Mouse (Mus musculus): ENCODE results near the gene Wwox.
A peak's percentile ranks its signal among the peaks of the same experiment; 100 is the strongest.

The Wwox gene

DNA sequence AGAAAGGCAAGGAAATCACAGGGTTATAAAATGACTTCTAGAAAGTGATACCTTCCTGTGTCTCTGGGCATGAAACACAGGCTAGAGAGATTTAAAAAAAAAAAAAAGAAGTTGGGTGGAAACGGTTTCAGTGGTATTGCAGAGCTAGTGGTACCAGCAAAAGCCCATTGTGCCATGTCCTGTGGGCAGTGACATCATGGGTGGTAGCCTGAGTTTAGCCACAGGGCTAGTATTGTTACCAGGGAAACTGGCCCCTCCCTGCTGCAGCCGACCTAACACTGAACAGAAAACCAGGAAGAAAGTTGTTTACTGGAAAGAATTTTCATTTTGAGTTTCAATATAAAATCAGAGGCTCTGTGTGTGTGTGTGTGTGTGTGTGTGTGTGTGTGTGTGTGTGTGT, 836.8 kb downstream of the Wwox start:
- no peak for DNase-seq

DNA sequence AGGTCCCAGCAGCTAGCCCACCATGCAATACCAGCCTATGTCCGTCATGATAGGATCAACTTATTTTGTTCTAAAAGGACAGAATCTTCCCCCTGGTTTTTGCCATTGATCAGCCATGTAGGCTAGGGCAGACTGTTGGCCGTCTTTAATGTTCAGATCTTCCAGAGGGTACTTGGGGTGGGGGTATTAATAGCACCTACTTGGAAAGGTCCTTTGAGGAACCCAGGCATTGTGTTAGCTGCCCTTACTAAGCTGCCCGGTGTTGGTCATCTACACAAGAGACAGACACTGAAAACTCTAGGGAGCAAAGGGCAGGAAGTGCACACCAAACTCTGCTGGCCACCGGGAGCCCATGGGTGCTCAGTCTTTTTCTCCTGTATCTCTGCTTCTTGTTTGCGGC, 838.8 kb downstream of the Wwox start:
- no peak for DNase-seq

- no peak for DNase-seq
Measured at GRCm38 (mm10) chr8:115290224-115290623, 850.8 kb downstream of the Wwox start.

- DNase-seq: no peak
Measured at GRCm38 (mm10) chr8:115296760-115297159, 857.3 kb downstream of the Wwox start.

DNA sequence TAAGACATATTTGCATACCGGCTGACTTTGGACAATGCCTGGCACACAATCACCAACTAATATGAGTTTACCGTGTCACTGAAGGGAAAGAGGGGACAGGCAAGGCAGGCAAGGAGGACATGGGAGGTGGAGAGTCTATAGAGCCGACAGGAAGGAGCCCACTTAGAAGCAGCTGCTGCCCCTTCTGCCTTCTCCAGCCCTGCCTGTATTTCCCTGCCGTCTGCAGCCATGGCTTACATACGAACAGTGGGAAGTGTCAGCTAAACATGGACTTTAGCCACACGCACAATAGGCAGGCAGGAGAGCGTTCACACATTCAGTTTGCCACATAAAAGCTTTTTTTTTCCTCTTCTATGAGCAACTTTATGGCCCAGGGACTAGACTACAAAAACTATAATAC, 863.0 kb downstream of the Wwox start:
- no peak for DNase-seq

- no peak for DNase-seq
Measured at GRCm38 (mm10) chr8:115307412-115307811, 868.0 kb downstream of the Wwox start.

DNA sequence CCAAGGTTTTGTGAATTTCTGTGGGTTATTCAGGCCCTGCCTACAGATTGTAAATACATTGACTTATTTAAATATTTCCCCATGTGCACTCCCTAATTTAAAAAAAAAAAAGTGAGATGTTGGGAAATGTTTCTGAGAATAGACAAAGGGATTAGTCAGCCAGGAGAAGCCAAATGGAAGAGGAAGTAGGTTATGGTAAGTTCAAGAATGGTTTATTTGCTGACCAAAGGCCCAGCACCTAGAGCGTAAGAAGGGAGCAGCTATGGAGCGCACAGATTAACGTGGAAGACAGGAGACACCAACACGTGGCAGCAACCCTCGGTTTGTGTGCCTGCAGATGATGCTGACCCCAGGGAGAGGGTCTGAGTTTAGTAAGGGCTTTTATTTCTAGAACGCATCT, 871.5 kb downstream of the Wwox start:
- DNase-seq: no peak

- peak; percentile 56 for DNase-seq
Measured at GRCm38 (mm10) chr8:115312371-115312770, 872.9 kb downstream of the Wwox start.

GRCm38 (mm10) chr8:115322501-115322900, 883.0 kb downstream of the Wwox start:
- no peak for DNase-seq

- no peak for DNase-seq
Measured at GRCm38 (mm10) chr8:115330671-115331070, 891.2 kb downstream of the Wwox start.

DNA sequence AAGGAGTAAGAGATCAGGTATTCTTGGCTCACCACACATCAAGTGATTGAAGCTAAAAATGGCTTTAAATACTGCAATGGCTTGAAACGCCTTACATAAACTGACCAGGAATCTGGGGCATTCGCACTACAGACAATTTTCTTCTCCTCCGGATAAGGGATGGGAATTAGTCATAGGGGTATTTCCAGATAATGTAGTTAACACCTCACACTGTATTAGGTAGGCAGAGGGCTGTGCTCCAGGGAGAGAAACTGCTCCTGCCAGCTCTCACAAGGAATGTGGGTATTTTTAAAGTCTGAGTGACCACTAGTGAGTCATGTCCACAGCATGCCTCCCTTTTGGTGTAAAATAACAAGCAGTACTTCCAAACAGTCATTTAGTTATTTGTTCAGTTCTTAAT, 894.5 kb downstream of the Wwox start:
- peak; percentile 38 for DNase-seq

GRCm38 (mm10) chr8:115336361-115336760, 896.9 kb downstream of the Wwox start:
- DNase-seq: no peak

GRCm38 (mm10) chr8:115348704-115349103, 909.2 kb downstream of the Wwox start:
- no peak for DNase-seq

DNA sequence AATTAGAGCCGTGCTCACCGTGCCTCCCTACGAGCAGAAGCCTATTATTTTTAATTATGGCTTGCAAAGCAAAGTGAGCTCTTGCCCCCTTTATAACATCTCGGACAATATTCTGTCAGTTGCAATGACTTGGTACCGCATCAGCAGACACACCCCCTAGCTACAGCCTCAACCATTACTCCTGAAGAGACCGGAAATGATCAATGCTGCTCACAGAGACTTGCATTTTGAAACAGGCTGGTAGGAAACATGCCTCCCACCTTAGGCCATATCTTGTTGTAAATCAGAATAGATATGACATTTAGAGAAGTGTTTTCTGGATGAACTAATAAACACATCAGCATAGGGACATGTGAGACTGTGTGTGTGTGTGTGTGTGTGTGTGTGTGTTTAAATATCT, 911.3 kb downstream of the Wwox start:
- no peak for DNase-seq

GRCm38 (mm10) chr8:115357663-115358335, 918.3 kb downstream of the Wwox start:
- DNase-seq: peak; percentile 36

DNA sequence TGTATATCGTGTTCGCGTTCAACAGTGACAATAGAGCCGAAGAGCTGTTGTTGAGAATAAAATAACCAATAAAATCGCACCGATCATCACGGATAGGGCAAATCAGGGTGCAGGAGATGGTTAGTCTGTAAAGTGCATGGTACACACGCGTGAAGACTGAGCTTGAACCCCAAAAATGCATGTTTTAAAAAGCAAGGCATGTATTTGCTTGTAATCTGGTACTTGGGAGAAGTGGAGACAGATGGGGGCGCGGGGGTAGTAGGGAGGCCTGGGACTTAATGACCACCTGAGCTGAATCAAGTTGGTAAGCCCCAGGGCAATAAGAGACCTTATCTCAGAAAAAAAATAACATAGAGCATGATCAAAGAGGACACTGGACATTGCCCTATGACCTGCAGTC, 919.0 kb downstream of the Wwox start:
- no peak for DNase-seq

- DNase-seq: peak; percentile 42
Measured at GRCm38 (mm10) chr8:115359701-115360100, 920.2 kb downstream of the Wwox start.

DNA sequence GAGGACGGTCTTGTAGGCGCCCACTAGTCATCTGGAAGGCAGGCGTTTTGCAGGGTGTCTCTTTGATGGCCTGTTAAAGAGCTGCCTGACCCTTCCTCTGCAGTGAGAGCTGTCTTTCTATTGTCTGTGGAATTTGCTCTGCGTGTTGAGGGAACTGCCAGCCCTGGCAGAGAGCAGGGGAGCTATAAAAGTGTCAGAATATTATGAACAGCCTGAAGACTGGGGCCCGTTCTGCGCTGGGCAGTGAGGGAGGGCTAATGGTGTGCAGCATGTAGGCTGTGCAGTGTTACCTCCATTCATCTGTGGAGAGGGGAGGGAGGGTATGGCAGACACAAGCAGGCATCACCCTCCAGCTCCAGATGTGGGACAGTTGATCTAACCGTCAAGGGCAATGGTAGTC, 923.1 kb downstream of the Wwox start:
- DNase-seq: no peak

DNA sequence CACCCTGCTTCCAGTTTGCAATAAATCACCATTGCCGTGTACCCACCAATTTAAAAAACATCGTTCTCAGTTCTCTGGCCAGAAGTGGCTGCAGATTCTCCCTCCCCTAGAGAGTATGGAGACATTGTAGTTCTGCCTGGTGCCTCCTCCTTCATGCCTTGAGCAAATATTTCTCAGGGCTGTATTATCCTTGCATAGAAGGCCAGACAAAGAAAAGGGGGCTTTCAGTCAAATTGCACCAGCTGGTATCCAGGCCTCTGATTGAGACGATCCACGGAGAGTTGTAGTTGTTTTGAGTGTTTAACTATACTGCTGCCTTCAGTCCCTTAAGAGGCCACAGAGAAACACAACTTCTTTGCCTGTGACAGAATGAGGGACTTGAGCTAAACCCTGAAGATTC, 935.5 kb downstream of the Wwox start:
- no peak for DNase-seq

DNA sequence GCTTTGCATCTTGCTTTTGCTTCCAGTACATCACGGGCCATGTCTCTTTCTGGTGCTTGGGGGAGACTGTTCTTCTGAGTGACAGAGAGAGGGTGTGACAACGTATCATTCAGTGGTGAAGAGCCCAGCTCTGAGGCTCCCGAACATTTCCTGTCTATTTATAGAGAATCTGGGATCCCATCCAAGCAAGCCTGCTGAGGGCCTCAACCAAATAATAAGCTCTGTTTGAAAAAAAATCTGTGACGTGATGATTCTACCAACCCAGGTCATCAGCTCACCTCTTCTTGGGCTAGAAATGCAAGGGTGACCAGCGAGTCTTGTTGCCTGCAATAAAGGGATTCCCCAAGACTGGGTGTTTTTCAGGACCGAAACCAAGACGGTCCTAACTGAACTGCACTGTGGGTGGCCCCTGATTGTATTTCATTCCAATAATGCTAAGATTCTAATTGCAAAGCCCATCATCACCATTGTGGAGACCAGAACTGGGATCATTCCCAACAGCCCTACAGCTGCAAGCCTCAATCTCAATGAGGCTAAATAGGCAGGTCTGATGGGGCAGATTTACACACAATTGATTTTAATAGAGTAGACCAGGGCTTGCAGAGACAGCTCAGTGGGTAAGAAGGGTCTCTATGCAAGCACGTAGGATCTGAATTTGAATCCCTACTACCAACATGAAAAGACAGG, 936.0 kb downstream of the Wwox start:
- peak; percentile 85 for DNase-seq

DNA sequence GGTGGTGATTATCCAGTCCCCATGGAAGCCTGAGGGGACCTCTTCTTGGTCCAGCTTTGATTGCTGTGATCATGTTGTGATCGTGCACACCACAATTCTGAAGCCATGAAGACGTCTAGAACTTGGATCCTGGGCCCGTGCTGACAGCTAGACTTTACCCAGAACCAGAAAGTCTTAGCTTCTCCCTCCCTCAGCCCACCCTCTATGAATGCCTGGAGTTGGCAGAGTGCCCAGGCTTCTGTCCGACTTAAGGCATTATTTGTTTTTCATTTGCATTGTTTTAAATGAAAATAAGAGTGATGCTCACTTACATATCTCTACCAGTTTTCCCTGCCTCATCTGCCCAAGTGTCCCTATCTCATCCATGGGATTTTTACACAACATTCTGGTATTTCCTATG, 937.9 kb downstream of the Wwox start:
- DNase-seq: no peak

GRCm38 (mm10) chr8:115380017-115380416, 940.6 kb downstream of the Wwox start:
- DNase-seq: no peak

DNA sequence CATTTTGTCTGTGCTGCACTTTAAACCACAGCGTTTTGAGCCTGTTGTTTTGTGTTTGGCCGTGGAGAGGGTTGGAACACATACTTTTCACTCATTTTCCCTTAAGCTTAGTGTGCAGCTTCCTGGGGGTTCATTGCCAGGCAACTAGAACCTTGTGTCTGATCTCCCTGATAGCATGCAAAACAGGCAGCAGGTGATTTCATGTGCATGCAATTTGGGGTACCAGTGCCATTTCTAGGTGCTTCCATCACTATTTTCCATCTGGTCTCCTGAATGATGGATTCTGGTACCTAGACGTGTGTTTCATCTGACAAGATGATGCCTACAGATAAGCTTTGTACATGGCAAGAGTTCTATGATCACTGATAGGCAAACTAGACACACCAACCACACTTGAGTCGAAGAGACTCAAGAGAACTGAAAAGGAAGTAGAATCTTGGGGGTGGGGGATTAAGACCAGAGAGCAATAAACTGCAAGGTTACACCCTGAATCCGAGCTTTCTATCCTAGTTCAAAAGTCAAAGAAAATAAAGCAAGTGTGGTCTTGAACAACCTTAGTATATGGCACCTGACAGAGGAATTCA, 951.6 kb downstream of the Wwox start:
- DNase-seq: no peak

DNA sequence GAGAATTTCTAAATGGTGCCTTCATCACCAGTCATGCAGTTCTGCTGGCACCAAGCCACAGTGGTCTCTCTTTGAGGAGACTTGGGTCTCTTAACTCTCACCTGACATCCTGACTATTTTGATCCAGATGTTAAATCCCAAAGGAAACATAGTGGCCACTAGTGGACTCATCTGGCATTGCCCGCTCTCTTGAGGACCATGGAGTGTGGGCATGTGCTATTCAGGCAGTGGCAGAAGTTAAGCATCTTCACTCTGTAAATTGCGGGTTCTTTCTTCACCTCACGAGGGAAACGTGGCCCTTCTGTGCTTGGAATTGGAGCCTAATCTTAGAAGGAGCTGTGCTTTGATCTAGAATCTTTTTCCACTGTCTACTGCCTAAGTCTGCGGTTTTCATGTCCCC, 956.4 kb downstream of the Wwox start:
- no peak for DNase-seq

DNA sequence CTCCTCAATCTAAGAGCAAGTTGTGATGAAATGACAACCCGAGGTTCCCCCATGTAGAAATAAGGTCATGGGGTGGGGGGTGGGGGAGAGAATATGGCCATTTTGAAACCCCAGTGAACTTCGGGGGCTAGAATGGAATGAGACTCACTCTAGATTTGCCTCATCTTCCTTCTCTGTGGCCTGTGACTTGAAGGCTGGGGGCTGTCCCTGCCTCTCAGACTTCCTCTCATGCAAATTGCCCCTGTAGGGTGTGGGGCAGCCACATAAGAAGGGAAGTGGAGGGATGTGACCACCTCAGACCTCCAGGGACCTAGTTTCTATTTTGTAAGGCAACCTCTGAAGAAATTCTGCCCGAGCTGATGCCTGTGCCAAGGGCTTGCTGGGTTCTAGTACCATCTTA, 958.5 kb downstream of the Wwox start:
- DNase-seq: no peak

All from cerebellum, adult 9-10 months (tissue).